Mouse (Mus musculus): ENCODE measurements at regions not wholly inside any gene's neighbourhood (a gene's known extent, or its start where the extent isn't known, plus 50 kb on each side); places are given as distances from the start of the nearest gene placed in this dataset.
A peak's percentile ranks its signal among the peaks of the same experiment; 100 is the strongest.

DNA sequence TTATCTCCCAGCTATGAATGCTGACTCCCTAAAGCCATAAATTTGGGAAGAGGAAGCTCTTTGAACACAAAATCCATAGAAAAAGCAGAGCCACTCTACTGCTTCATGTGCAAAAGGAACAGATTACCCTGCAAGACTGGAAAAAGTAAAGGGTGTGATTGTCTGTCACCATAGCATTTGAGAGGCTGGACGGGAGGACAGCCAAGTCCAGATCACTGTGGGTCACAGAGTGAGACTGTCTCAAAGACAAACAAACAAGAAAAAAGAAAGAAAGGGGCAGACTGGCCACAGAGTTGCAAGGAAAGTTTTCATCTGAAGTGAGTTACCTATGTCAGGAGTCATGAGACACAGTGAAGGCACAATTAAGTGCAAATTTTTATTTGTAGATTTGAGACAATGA is 150.7 kb upstream of the Ccn2 start:
- DNase-seq: no peak

GRCm38 (mm10) chr10:24445036-24445435 is 150.2 kb upstream of the Ccn2 start:
- no peak for DNase-seq

- DNase-seq: no peak
These were observed 149.1 kb upstream of the Ccn2 start for GRCm38 (mm10) chr10:24446168-24446567.

GRCm38 (mm10) chr10:24447135-24447534 is 148.1 kb upstream of the Ccn2 start:
- DNase-seq: no peak

- DNase-seq: no peak
These were observed 147.2 kb upstream of the Ccn2 start for GRCm38 (mm10) chr10:24448001-24448561.

DNA sequence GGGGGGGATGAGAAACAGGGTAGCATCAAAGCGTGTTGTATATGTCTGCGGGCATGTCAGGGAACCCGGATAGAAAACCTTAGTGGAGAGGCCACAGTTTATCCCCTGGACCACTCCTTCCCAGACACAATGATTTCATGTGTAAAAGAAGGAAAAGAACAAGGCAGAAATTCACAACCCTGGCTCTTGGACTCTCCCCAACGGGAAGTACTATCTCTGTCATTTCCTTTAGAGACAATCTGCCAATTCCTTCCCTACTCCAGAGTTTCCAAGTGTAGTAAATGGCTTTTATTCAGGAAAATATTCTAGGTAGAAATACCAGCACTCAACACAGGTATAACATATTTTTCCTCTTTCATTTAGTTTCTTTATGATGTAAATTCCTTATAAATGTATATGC is 141.7 kb upstream of the Ccn2 start:
- DNase-seq: no peak

DNA sequence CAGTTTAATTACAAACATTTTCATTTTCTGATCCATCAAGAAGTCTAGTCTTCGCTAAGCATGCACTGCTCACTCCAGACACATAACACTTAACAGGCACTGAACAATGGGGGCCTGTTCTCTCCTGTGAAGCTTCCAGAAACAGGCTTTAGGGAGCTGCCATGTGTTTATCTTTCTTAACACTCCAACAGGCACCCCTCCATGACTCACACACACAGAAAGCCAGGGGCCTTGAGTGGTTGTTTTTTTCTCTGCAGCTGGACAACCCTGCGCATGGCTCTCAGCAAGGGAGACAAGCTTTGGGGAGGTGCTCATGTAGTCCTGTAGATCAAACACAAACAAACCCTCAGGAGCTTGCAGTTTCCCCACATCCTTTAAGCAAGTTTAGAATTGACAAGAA is 136.6 kb upstream of the Ccn2 start:
- DNase-seq: peak; percentile 56

- DNase-seq: no peak
These were observed 131.4 kb upstream of the Ccn2 start for GRCm38 (mm10) chr10:24463873-24464272.

DNA sequence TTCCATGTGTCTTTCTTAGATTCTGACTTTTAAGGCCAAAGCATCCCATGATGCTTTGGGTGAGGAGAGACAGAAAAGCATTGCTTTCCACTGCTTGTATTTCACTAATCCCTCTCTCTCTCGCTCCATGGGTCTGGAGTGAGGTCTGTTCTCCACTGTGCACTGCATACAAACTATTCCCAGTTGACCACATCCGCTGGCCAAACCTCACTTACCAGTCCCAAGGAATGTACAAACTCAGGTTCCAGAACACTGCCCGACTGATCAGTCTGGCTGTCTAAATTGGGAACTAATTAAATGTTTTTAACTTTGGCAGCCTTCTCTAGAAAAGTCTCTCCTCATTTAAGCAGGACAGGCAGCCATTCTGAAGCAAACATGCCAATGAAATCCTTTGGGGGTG is 130.9 kb upstream of the Ccn2 start:
- DNase-seq: no peak

DNA sequence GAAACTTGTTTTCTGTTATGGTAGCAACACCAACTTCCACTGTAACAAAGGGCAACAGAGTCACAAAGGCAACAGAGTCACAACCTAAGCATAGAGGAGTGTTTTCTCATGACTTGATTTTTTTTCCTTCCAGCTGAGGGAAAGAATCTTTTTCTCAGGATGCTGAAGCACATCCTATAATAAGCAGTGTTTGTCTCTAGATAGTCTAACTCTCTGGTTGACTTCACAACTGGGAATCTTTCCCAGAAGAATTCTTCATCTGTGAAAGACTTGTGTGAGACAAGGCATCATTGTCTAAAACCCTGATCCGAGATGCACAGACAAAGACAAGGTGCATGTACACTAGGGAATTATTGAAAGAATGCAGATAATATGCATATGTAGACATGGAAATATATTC is 125.5 kb upstream of the Ccn2 start:
- DNase-seq: no peak

GRCm38 (mm10) chr10:24471521-24471920 is 123.7 kb upstream of the Ccn2 start:
- no peak for DNase-seq

DNA sequence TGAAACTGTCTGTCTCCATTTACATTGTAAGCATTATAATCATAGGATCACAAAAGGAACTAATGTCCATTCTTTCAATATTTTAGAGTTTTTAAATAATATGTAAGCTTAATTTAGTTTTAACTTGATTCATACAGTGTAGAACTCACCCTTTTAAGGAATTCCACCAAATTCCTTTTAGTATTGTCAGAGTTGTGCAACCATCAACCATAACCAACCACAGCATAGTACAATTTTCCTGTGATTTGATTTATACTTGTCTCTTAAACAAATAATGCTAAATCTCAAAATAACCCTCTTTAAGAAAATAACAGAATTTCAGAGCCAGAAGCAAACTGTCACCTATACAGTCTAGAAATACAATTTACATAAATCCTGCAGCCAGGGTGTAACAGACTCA is 119.0 kb upstream of the Ccn2 start:
- DNase-seq: no peak

DNA sequence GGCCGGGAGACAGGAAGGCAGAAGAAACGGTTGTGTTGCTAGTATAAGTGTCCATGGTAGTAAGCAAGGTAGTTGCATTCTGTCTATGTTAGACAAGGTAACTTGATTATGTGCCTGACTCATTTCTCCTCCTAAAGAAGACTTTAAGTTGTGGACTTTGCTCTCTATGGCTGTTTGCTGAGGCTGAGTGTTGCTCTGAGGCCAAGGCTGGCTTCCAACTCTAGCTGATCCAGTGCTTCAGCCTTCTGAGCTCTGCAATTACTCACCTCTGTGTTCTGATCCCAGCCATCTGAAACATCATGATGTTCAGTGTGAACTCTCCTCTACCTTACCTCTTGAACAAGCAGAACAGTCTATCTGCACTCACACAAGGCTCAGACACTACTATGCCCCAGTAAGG is 116.7 kb upstream of the Ccn2 start:
- no peak for DNase-seq

DNA sequence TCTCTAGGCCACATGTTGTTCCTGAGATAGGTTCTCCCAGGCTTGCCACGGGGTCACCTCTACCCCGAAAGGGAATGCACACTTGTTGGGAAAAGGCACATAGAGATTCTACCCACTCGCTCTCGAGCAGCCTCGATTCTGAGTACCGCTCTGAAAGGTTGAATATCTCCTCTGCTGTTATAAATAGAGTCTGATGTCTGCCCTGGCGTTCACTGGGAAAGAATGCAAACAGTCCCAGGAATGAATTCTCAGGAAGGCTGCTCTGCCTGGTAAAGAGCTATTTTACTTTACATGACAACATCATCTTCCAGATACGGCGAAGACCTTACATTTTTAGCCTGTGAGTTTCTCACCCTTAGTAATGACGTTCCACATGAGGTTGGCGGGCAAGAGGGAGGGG is 116.1 kb upstream of the Ccn2 start:
- DNase-seq: no peak

- no peak for DNase-seq
These were observed 113.2 kb upstream of the Ccn2 start for GRCm38 (mm10) chr10:24481926-24482612.

DNA sequence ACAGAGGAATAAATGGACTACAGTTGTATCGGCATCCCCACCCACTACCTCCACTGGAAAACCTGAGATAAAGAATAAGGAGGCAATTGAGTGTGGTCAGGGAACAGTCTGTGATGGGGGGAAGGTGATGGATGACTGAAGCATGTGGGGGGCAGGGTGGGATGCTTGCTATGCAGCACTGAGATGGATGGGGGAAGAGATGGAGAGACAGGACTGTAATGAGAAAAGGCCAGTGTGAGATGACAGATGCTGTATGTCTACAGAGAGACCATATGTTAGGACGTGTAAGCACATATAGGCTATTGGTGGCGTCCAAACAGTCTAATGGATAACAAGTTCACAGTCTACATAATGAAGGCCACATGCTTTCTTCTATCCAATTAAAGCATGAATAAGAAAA is 112.2 kb upstream of the Ccn2 start:
- no peak for DNase-seq

GRCm38 (mm10) chr10:24484101-24484660 is 111.1 kb upstream of the Ccn2 start:
- DNase-seq: no peak

- no peak for DNase-seq
These were observed 109.8 kb upstream of the Ccn2 start for GRCm38 (mm10) chr10:24485461-24485860.

DNA sequence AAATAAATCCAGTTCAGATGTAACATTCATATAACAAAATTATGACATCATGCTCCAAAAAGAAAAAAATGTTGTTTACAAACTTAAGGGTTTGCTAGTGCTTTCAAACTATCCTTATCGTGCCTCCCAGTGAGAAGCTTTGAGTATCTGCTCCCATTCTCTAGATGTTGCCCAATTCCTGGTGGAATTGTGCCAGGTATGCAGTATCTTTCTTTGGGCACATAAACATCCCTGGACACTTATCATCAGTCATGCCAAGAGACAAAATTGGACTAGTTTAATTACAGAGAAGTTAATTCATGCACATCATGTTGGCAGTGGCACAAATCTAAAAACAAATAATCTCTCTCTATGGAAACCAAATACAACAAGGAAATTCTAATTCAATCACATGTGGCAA is 109.0 kb upstream of the Ccn2 start:
- no peak for DNase-seq

GRCm38 (mm10) chr10:24487915-24488314 is 107.3 kb upstream of the Ccn2 start:
- no peak for DNase-seq

- no peak for DNase-seq
These were observed 104.8 kb upstream of the Ccn2 start for GRCm38 (mm10) chr10:24490432-24490831.

DNA sequence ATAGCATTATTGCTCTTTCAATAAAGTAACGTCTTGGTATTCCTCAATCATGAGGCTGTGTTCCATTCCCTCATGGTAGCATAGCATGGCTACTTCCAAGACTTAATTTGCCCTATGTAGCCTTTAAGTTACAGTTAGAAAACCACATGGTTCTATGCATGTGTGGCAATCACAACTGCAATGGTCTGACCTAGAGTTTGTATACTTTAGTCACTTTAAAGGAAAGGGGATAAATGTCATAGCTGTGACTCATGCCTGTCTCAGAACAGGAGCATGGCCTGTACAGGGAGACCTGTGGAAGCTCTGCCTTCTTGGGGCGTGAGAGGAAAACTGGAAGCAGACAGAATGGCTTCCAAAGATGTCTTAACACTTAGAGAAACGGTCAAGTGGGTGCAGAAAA is 103.4 kb upstream of the Ccn2 start:
- DNase-seq: no peak

GRCm38 (mm10) chr10:24493392-24493791 is 101.8 kb upstream of the Ccn2 start:
- no peak for DNase-seq

GRCm38 (mm10) chr10:24493936-24494335 is 101.3 kb upstream of the Ccn2 start:
- peak; percentile 14 for DNase-seq

All from retina, postnatal 1 day (tissue).